Mouse (Mus musculus): Measurements from ENCODE around the gene Gm21852. TPM values are rescaled to one million over a fixed set of nuclear protein-coding genes. Genes with fewer than 3 reads are reported as not detected.
"Not testable (repeated sequence)": the region's sequence is repeated elsewhere in the genome, so short reads cannot be mapped to it uniquely, and the experiment has no call there.

The Gm21852 gene
- total RNA-seq (2021) = not detected
- long read RNA-seq, experiment 1 = 0 reads
- long read RNA-seq, experiment 2 = 0 reads

- DNase-seq; intact Hi-C loops (cut with DNase I; ENCODE audit: low total_unique reads): not testable (repeated sequence)
Measured at GRCm38 (mm10) chrY:40651896-40652295, at the start of gene Gm21852. Gene Gm21852, minus strand, starts transcription at chrY:40651996.

Small RNAs within 50 kb of the gene (microRNA-seq; reads per million reads assigned to microRNA genes)
- gene Gm27466 (0 reads per million in 2 experiments), gene Gm28018 (0 reads per million in 2 experiments)

Other genes with a start within 250 kb of the Gm21852 start
- not detected for gene Gm21797, start 123.8 kb upstream of the Gm21852 start, total RNA-seq (2021)
- not detected for gene Gm20795, start 152.9 kb upstream of the Gm21852 start, total RNA-seq (2021)

All from gastrocnemius, postnatal 14 days (tissue).